12 mouse cellular contexts compared by ENCODE assay signal in the genomic region with DNA sequence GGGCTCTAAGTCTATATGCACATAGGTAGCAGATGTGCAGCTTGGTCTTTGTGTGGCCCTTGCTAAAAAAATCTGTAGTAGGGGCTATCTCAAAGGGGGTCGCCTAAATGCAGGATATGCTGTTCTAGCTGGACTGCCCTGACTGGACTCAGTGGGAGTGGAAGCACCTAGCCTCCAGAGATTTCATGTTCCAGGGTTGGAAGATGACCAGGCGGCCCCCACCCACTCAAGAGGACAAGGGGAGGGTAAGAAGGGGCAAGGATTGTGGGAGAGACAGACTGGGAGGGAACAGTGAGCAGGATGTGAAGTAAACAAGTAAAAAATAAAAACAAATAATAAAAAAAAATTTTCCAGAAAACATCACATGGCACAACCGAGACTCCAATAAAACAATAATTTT. TPM values are rescaled to one million over a fixed set of nuclear protein-coding genes. Genes with fewer than 3 reads are reported as not detected.
DNase-seq lines count a peak whose midpoint lies in the region; TF ChIP-seq lines count a peak whose summit lies in the region.
"Not testable (repeated sequence)": the region's sequence is repeated elsewhere in the genome, so short reads cannot be mapped to it uniquely, and the experiment has no call there.
"Had no signal": no experiment of that assay in that cellular context is flagged by ENCODE, and none has a peak within 500 bp of the region (broad histone marks: within the 10 kb centered on the region; RNA-seq: fewer than 3 reads in every experiment).

No protein-coding gene starts in this region.

- TF ChIP-seq CTCF in gastrocnemius, adult 2 months (IDR thresholded peaks at IDR 0.05) = not testable (repeated sequence)

- peak; percentile 6 to 22 for DNase-seq in cerebellum, adult 18-20 months
- peak; percentile 15 for DNase-seq in cerebellum, adult 9-11 months
- DNase-seq in gastrocnemius, adult 2 months = peak; percentile 19
- DNase-seq in gastrocnemius, postnatal 14 days = peak; percentile 25
- peak; percentile 23 for DNase-seq in heart, postnatal 4 days
- DNase-seq in lung, postnatal 10 days = peak; percentile 27

- H3K4me3 ChIP-seq in gastrocnemius, adult 2 months = not testable (repeated sequence)

- intact Hi-C loops in gastrocnemius, adult 2 months (cut with DNase I); gastrocnemius, postnatal 14 days (cut with DNase I; ENCODE audit: low total_unique reads): not testable (repeated sequence)

- H3K27ac ChIP-seq in gastrocnemius, adult 2 months = not testable (repeated sequence)

RNA-seq across cellular contexts. Expression of gene Gm9495, which starts 33.3 kb away (rescaled TPM):
- not detected for total RNA-seq in gastrocnemius, adult 2 months (2021)
- total RNA-seq in gastrocnemius, postnatal 14 days (2021) = not detected
- total RNA-seq in heart, postnatal 4 days (2021) = under 1 TPM in 1 of 2 experiments, not detected in 1; 0.24 TPM
- total RNA-seq: adrenal gland, adult 2 months; adrenal gland, postnatal 10 days; adrenal gland, postnatal 36 days; ES-E14; forebrain, postnatal 0 days; MEL had no signal
